Mouse (Mus musculus): ENCODE results near the gene Gm379. TPM values are rescaled to one million over a fixed set of nuclear protein-coding genes. Genes with fewer than 3 reads are reported as not detected.

The Gm379 gene
- polyA plus RNA-seq (2015; fragmentation: Nextera tagmentation; extraction: Ambion mirVana) = not detected in 2 replicates

DNA sequence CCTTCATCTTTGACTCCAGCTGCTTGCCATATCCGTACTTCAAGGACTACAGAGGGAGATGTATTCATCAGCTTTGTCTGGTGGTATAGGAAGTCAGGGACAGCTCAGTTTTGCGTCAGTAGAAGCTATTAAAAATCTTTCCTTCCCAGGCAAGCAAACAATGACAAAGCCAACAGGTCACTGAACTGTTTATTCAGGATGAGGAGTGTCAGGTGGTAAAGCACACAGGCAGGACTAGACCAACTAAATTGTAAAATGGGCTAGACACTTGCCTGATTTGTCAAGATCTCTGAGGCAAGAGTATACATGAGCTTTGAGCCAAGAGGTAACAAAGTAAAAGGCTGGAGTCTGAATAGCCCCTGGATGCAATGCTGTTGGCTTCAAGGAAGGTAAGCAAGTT is at the start of gene Gm379:
Gm379 (minus strand) TSS at position 7 of the 400 bp plus-strand sequence.

Other genes with a start within 250 kb of the Gm379 start
- gene Brwd3, start 169.5 kb upstream of the Gm379 start, polyA plus RNA-seq (2015; fragmentation: Nextera tagmentation; extraction: Ambion mirVana) = 1.2 and 1.3 TPM in 2 replicates

All from skeletal muscle tissue, postnatal 0 days (tissue).